Mouse (Mus musculus) embryo, embryonic 10 days (tissue): ENCODE data around the gene AF067063.
"Not testable (repeated sequence)": the region's sequence is repeated elsewhere in the genome, so short reads cannot be mapped to it uniquely, and the experiment has no call there.

Source experiments
- DNase-seq: peaks from one replicate; pipeline ENCODE4 v3.0.0-alpha.2; 2015; ENCODE audit warnings: low spot score

The AF067063 gene

DNA sequence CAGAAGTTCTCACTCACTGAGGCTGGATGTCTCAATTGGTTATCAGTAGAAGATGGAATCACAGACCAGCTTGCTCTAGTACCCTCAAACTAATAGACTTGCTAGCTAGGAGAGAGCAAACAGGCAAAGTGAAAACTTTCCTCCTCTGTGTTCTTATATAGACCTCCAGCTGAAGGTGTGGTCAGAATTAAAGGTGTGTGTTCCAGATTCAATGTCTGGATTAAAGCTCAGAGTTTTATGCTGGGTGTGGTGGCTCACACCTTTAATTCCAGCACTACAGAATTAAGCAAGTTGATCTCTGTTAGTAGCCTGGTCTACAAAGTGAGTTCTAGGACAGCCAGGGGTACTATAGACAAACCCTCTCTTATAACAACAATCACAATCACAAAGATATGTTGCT, at the start of gene AF067063:
AF067063 (minus strand) TSS at position 101 of the 400 bp plus-strand sequence.
- not testable (repeated sequence) for DNase-seq

DNA sequence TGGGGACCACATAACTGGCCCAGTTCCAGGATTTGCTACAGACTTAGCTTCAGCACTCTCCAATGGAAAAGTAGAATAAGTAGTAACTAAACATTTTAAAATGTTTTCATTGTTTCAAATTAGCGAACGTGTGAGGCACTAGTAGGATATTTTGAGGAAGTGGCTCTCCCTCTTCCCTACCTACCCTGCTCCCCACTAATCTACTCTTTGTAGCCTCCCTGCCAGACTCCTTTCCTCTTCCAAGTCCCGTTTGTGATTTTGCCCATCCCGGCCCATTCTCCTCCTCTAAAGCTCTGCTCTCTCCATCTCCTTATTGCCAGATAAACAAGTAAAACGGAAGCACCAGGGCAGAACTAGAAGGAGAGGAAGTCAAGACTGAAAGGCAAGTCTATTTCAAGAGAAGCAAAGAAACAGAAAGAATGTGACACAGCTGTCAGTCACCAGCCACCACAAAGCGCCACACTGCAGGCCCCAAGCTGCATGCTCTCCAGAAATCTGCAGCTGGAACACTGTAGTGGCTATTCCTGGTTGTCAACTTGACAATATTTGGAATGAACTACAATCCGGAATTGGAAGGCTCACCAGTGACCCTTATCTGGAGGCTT, 34.5 kb upstream of the AF067063 start:
- DNase-seq: not testable (repeated sequence)

DNA sequence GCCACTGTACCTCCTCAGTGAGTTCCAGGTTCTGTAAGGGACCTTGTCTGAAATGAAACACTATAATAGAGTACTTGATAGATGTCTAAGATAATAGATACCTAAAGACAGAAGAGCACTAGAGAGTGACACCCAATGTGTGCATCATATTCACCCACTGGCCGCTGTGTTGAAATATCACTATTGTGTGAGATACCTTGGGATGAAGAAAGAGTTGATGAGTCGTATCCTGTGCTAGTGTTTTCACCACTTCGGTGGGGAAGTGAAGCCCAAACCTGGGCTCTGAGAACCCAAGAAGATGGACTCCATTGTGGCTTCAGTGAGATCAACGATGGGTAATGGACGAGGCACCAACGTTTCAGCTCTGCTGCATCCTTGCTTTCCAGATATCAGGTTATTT, 32.4 kb upstream of the AF067063 start:
- not testable (repeated sequence) for DNase-seq

DNA sequence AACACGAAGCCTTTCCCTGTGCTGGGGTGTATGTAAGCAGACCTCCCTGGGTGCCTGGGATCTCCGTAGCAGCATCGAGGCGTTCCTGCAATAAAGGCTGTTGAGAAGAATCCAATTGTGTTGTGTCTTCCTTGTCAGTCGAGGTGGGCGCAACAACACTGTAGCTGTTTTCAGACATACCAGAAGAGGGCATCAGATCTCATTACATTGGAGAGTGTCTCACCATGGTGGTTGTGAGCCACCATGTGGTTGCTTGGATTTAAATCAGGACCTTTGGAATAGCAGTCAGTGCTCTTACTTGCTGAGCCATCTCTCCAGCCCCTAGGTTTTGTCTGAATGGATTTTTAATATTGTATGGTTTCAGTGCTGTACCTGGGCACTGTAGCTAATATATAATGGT, 10.0 kb upstream of the AF067063 start:
- peak; percentile 4 for DNase-seq

DNA sequence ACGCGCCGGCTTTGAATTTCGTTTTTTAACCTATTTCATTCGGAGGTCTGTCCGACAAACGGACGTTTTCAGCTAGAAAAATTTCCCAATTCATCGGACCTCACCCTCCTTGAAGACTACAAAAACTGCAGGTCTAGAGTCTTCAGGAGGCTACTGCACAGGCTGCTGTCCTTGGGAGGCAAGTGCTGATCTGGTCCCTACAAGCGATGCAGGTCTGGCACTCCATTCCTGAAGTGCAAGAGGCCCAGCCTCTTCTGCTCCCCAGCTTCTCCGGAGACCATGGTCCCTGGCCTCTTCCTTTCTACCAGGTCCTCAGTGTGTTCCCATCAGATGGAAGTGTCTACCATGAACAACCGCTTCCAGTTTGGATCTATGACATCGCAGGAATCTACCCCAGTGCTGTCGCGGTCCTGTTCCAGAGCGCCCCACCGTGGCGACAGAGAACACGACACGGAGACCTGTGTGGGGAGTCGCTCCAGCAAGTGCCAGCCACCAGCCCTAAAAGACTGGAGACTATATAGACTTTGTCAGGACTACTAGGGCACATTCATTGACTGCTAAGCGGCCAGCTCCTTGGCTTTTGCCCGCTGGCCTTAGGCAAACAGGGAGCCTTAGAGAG, 7.8 kb upstream of the AF067063 start:
- peak; percentile 44 for DNase-seq

DNA sequence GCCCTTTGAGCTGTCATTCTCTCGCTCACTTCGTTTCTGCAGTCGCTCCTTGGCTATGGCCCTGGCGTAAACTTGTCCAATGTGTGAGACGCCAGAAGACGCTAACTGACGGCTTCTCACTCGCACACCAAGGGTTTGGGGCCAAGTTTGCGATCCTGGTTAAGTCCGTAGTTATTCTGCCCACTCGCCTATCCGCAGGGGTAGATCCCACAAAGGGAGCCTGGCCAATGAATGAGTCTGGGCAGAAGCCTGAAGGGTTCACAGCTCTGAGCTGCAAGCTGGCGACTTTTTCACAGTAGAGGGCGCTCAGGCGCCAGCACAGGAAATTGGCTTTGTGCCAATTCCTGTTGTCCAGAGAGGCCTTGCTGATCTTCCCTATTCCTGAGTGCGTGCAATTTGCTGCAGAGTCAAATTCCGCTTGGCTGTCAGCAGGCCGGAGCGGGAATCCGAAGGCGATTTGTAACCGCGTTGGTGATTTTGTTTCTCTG, 6.4 kb upstream of the AF067063 start:
- DNase-seq: peak; percentile 39

DNA sequence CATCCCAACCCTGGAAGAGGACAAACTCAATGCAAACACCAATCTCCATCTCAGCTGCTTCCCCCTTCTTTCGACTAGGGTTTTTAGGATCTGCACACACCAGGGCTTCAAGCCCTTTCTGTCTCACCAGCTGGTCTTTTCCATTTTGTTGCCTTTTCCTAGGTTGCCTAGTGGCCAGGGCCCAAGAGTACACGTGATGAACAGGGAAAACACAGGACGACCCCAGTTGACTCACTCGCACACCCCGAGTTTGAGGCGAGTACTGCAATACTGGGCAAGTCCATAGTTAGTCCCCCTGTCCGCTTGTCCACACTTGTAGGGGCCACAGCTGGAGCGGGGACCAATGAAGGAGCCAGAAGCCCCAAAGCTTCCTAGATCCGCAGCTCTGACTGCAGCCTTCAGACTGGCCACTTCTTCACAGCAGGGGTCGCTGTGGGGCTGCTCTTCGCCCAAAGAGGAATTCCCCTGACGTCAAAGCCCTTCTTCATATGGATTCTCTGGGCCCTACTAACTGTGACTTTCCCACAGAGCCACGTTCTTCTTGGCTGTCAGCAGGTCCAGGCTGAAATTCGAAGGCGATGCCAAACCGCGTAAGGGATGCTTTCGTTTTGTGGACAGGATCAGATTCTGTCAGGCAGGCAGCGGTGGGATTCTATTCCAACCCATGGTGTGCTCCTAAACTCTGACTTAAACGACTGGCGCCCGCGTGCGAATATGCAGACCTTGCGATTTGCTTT, 5.5 kb upstream of the AF067063 start, which contains the start of gene D13Ertd608e:
D13Ertd608e (plus strand) TSS at position 687 of the 737 bp plus-strand sequence.
- DNase-seq: peak; percentile 62

DNA sequence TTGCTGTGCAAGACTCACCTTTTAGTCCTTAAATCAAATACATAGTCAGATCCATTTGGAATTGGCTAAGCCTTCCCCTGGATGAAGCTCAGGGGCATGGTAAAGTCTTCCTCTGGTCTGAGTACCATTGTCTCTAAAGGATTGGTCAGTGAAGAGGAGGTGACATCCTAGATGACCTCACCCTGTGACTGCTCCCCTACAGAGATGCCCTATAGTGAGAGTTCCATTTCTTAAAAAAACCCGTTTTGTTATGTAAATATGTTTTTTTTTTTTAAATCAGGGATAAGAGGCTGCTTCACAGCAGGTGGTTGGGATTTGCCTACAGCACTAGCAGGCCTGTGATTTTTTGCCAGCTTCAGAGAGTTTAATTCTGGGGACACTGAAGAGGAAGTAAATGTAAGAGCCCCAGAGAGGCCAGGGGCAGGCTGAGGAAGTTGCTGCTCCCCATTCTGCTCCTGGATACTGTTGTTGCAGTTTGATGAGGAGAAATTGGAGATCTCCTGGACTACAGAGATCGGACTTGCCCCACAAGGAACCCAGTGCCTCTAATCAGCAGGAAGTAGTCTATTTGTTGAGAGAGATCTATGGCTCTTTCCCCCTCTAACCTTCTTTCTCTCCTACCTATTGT, 12.3 kb downstream of the AF067063 start:
- no peak for DNase-seq

DNA sequence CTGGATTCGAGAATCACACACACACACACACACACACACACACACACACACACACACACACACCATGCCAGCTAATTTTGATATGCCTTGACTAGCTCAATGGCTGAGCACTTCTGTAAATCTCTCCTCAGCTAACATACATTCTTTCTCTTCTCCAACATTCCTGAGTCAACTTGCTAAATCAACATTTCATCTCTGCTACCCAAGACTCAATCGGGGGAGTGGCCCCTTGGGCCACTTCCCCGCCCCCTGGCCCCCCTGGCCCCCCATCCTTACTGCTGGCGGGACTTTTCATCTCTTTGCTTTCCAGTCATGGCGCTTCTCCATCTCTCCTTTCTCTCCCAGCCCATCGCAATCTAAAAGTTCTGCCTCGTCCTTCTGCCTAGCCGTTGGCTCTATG, 13.2 kb downstream of the AF067063 start:
- no peak for DNase-seq

DNA sequence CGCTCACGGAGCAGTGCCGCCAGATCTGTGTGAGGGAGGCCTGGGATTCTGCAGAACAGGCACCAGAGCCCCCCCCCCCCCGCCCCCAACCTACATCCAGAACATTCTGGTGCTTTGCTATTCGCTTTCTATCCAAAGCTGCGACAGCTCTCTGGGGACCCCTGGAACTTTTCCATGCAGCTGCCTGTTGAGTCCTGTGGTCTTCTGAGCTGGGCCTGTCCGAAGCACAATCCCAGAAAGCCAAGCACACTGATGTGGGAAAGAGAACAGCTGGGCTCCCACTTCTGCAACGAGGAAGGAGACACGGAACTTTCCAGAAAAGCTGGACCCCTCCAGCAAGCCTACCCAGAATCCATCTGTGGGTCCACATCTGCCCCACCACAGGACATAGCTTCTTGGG, 20.0 kb downstream of the AF067063 start:
- no peak for DNase-seq

DNA sequence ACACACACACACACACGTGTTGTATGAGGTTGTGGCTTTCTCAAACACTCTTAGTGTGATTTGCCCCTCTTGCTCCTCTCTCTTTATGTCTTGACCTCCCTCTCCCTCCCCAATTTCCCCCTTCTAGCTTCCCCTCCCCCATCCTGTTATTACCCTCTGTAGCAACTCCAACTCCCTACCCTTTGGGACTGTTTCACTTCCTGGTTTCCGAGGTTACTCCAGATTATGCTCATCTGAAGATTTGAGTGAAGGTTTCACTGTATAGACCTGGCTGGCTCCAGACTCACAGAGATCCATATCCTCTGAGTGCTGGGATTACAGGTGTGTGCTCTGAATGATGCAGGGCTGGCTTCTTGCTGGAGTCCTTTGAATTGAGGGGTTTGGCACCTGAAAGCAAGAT, 21.1 kb downstream of the AF067063 start:
- DNase-seq: no peak

DNA sequence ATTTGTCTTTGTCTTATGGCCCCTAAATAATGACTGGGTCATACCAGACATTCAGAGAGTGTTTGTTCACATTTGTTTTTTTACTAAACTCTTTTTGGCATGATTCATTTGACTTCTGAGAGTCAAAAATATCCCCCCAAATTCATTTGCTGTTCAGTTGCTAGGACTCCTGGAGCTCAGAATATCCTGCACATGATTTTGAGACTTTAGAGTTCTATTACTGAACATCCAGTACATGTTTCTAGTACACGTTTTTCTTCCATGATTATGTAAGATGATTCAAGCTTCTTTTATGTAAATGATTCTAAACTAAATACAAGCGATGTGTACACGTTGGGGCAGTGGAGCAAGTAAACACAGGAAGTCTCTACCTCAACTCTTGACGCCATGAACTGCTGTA, 32.4 kb downstream of the AF067063 start:
- DNase-seq: no peak

DNA sequence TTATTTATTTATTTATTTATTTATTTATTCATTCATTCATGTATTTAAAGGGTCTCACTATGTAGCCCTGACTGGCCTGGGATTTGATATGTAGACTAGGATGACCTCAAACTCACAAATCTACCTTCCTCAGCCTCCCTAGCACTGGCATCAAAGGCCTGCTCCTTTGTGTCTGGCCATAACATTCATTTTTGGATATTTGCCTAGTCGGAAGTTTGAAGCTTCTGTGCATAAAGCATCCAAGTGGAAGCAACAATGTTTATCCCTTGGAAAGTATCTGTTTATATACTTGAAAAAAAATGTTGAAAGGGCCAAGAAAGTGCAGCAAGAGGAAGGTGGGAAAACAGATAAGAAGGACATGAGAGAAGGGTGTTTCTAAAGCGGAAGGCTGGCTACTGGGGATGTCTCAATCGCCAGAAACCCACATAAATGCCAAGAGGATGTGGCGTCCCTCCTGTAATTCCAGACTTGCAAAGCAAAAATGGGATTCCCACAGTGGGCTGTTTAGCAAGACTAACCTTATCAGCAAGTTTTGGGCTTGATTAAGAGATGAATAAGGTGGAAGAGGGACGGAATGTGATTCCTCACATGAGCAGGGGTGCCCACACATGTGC, 37.1 kb downstream of the AF067063 start:
- no peak for DNase-seq

DNA sequence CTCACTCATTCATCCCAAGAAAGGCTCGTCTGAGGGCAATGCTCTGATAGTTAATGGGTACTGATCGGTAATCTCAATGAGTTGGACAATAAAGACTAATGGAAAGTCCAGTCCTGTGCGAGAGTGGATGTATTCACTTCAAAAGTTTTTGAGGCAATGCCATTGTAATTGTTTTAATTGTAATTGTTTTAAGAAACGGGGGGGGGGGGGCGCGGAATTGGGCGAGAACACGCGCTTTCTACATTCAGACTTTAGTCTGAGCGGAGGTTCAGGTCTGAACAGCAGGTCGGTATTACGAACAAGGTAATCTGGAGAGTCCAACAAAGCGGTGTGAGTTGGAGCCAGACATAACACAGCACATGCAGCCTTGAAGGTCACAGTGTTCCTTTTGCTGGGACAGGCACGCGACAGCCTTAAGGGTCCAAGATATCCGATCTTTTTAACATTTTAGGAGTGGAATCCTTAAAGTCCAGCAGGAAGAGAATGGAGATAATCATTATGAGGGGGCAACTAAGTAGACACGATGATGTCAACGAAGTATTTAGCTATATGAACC, 38.4 kb downstream of the AF067063 start:
- peak; percentile 46 for DNase-seq

DNA sequence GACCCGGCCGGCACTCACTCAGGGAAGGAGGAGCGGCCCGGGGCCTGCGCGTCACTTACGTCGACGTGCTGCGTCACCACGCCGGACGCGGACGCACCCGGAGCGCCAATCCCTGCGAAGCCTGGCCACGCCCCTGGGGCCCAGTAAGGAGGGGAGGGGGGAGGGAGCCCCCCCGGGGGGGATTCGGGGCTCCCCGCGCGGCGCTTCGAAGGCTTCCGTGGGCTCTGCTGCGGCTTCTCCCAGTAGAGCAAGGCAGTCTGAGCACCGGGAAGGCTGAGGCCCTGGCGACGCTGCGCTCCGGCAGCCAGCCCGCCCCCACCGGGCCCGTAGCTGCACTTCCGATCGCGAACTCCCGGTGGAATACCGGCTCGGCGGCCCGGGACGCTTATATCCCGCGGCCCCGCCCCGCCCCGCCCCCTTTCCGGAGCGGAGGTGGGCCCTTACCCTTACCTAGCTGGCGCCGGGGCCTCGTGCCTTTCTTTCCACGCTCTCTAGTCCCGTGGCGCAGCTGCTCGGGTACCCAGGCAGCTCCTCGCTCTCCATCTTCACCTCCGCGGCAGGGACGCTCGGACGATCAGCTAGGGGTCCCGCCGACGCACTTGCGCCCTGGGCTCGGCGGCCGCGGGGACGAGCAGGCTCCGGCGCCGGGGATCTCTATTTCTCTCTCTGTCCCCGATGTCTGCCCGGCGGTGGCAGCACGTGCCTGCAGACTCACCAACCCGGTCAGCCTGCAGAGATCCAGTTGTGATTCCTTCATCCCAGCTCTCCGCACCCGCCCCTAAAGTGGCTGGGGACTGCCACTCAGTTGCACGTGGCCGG, 39.0 kb downstream of the AF067063 start, which contains the start of gene Zfp131:
Zfp131 (minus strand) TSS at position 129 of the 819 bp plus-strand sequence.
- peak; percentile 97 for DNase-seq

DNA sequence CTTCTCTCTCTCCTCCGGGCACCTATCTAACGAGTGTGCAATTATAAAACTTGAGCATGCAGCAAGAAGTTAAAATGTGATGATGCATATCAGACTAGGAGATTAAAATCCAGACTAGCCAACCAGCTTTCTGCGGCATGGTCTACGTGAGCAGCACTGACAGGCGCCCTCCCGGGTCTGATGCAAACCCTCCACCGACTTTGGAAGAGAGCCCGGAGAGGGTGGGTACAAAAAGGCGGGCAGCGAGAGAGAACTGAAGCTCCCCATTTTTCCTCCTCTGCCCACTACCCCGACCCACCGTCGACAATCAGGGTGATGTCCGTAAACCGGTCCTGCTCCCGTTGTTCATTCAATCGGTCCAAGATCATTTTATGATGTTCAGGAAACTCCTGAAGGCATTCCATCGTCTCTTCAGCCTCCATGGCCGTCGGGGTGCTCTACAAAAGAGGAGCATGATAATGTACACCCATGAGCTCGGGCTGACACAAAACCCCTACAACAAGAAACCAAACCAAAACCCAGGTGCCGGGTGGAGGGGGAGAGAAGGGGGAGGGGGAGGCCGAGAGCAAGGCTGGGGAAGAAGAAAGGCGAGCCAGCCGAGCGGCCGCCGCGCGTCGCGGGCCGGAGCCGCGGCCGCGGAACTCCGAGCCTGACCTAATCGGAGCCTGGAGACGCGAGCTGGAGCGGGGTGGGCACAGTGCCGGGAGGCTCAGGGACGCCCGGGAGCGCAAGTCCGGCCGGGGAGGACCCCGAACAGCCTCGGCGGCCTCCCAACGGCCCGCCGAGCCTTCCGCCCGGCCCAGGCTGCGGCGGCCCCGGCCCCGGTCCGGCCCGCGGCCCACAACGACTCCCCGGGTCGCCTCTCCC, 39.9 kb downstream of the AF067063 start:
- peak; percentile 34 for DNase-seq

DNA sequence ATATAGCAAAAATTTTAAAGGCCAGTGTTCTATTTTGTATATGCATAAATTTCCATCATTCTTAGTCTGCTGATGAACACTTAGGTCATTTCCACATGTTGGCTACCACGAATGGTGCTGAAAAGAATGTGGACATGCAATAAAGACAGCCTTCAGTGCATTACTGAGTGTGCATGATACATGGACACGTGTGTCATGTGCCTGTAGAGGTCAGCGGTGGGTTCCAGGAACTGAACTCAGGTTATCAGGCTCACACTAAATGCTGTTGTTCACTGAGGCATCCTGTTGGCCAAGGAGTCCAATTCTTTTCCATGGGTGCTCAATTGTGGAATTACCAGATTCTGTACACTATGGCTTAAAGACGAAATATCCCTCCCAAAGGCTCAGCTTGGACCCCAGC, 46.4 kb downstream of the AF067063 start:
- DNase-seq: peak; percentile 28
